Mouse (Mus musculus) liver, adult 2 months (tissue): ENCODE data around the gene St8sia6. TPM values are rescaled to one million over a fixed set of nuclear protein-coding genes. Genes with fewer than 3 reads are reported as not detected.
"Not testable (repeated sequence)": the region's sequence is repeated elsewhere in the genome, so short reads cannot be mapped to it uniquely, and the experiment has no call there.

Experiments
- DNase-seq: peaks from one replicate; pipeline ENCODE4 v3.0.0-alpha.2; 2011; ENCODE audit warnings: low read depth, low spot score; ENCODE audit errors: extremely low read depth
- H3K27ac ChIP-seq: fragments of 200-500 bp; replicated peaks from 2 replicates; pipeline ENCODE4 v1.5.1; 2012; ENCODE audit warnings: low read depth, mild to moderate bottlenecking, control low read depth, inconsistent platforms, low read length; ENCODE audit not compliant: insufficient read depth
- H3K27me3 ChIP-seq: fragments of 200-500 bp; 2 replicates; pipeline ENCODE4 v1.6.1; 2012; ENCODE audit warnings: mild to moderate bottlenecking, moderate library complexity, low read length, inconsistent platforms; ENCODE audit not compliant: control insufficient read depth, insufficient read depth
- H3K36me3 ChIP-seq: fragments of 200-500 bp; 2 replicates; pipeline ENCODE4 v1.6.1; 2012; ENCODE audit warnings: low read length, inconsistent platforms; ENCODE audit not compliant: control insufficient read depth, insufficient read depth
- H3K4me1 ChIP-seq: fragments of 200-500 bp; 2 replicates; pipeline ENCODE4 v1.6.1; 2011; ENCODE audit warnings: low read length; ENCODE audit not compliant: control insufficient read depth, insufficient read depth
- H3K4me3 ChIP-seq: fragments of 200-500 bp; 2 replicates; pipeline ENCODE4 v1.5.1; 2011; ENCODE audit warnings: low read depth, mild to moderate bottlenecking, control low read depth, low read length, moderate library complexity; ENCODE audit not compliant: insufficient read depth
- H3K79me2 ChIP-seq: fragments of 200-500 bp; 2 replicates; pipeline ENCODE4 v1.6.1; 2012; ENCODE audit warnings: inconsistent platforms, mild to moderate bottlenecking, low read length, moderate library complexity; ENCODE audit not compliant: control insufficient read depth, insufficient read depth
- H3K9ac ChIP-seq: fragments of 200-500 bp; 2 replicates; pipeline ENCODE4 v1.6.1; 2012; ENCODE audit warnings: low read depth, mild to moderate bottlenecking, control low read depth, inconsistent platforms, low read length
- CTCF ChIP-seq: fragments of 200-500 bp; IDR thresholded peaks from 2 replicates; pipeline ENCODE4 v1.5.1; 2011; ENCODE audit warnings: low read depth, low read length, control low read depth
- POLR2A ChIP-seq: fragments of 200-500 bp; IDR thresholded peaks from 2 replicates; pipeline ENCODE4 v1.6.1; 2011; ENCODE audit warnings: low read length, control low read depth; ENCODE audit not compliant: insufficient read depth; ENCODE audit errors: extremely low read depth
- WGBS: fragments of 180-500 bp; shearing (Covaris S2); methylation state at CpG from one replicate; pipeline ENCODE4 v1.1.7; 2018; 5-methylcytosine and 5-hydroxymethylcytosine counted together
- polyA plus RNA-seq: library from polyadenylated mRNA; depleted of rRNA; stranded (reverse); fragments of >200 nt; gene quantifications from 2 replicates; pipeline ENCODE4 v1.2.3, GENCODE M21; 2012
- total RNA-seq: library from RNA; depleted of rRNA; stranded (reverse); fragments of >200 nt; gene quantifications from 2 replicates; pipeline ENCODE4 v1.2.3, GENCODE M21; 2014

St8sia6 gene
- total and polyA plus RNA-seq, 2 experiments = 0.09 TPM; not detected in 1

DNA sequence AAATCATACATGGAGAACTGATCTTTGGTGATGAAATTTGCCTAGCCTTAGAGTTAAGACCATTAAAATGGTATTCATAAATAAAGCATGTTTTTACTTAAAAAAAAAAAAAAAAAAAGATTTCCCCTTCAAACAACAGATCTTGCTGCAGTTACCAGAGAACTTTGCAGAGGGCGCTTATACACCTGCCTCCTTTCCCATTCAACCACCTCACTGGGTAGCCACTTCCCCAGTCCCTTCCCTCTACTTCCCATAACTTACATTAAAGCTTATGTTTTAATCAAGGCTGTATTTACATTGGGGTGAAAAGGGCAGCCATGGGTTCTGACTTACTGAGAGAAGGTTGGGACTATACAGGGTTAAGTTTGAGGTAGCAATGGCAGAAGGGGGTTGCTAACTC is 4.5 kb downstream of the St8sia6 start:
- no peak overlapping the region for H3K27ac ChIP-seq
- 46% methylated on average over 1 of the region's 1 CpGs for WGBS
- TF ChIP-seq CTCF (no peak), POLR2A (no peak)
- DNase-seq = no peak
- H3K4me1 ChIP-seq = no peaks in the 10 kb centered on the region
- no peak overlapping the region for H3K4me3 ChIP-seq
- H3K27me3 ChIP-seq = peaks cover 11% of the 10 kb centered on the region
- H3K36me3 ChIP-seq = no peaks in the 10 kb centered on the region
- no peak overlapping the region for H3K9ac ChIP-seq
- H3K79me2 ChIP-seq = no peaks in the 10 kb centered on the region

GRCm38 (mm10) chr2:13786577-13787168 is 7.2 kb downstream of the St8sia6 start:
- no peak for DNase-seq
- H3K36me3 ChIP-seq = no peaks in the 10 kb centered on the region
- no peak overlapping the region for H3K27ac ChIP-seq
- H3K9ac ChIP-seq = no peak overlapping the region
- no peaks in the 10 kb centered on the region for H3K27me3 ChIP-seq
- H3K4me1 ChIP-seq = no peaks in the 10 kb centered on the region
- 74% methylated on average over 1 of the region's 1 CpGs for WGBS
- TF ChIP-seq CTCF = no peak
- no peak for TF ChIP-seq POLR2A
- H3K79me2 ChIP-seq = no peaks in the 10 kb centered on the region
- no peak overlapping the region for H3K4me3 ChIP-seq

- H3K27ac ChIP-seq, H3K4me3 ChIP-seq, H3K9ac ChIP-seq, H3K27me3 ChIP-seq, H3K79me2 ChIP-seq, DNase-seq, H3K36me3 ChIP-seq, H3K4me1 ChIP-seq: not testable (repeated sequence)
- WGBS = 46% methylated on average over 2 of the region's 3 CpGs
Measured at GRCm38 (mm10) chr2:13785992-13786391, 7.9 kb downstream of the St8sia6 start.

GRCm38 (mm10) chr2:13785247-13785646 is 8.6 kb downstream of the St8sia6 start:
- 61% methylated on average over 2 of the region's 2 CpGs for WGBS

DNA sequence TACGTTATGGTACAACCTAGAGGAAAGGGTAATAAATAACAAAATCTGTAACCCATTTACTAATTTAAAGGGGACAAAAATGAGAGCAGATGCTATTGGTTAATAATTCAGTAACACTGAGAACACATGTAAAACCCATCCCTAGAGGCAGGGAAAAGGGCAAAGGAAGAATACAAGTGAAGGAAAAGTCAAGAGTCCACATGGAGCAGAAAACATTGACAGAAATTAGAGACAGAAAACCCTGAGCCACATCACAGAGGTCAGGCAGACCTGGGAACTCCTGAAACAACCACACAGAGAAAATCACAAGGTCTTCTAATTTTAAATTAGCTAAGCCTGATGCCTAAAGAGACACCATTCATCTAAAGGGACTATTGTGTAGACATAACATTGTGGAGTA is 9.4 kb downstream of the St8sia6 start:
- no peak for DNase-seq
- Histone ChIP-seq H3K79me2 (no peaks in the 10 kb centered on the region), H3K9ac (no peak overlapping the region), H3K27ac (no peak overlapping the region), H3K27me3 (no peaks in the 10 kb centered on the region), H3K4me3 (no peak overlapping the region), H3K4me1 (no peaks in the 10 kb centered on the region), H3K36me3 (no peaks in the 10 kb centered on the region)
- TF ChIP-seq CTCF (no peak), POLR2A (no peak)
- WGBS = 80% methylated on average over 1 of the region's 1 CpGs

More at GRCm38 (mm10) chr2:13785247-13785646, 8.6 kb downstream of the St8sia6 start:
- no peak for DNase-seq
- H3K4me1 ChIP-seq = no peaks in the 10 kb centered on the region
- no peak overlapping the region for H3K27ac ChIP-seq
- no peak overlapping the region for H3K9ac ChIP-seq
- no peaks in the 10 kb centered on the region for H3K27me3 ChIP-seq
- no peak overlapping the region for H3K4me3 ChIP-seq
- no peak for TF ChIP-seq CTCF
- no peaks in the 10 kb centered on the region for H3K36me3 ChIP-seq
- H3K79me2 ChIP-seq = no peaks in the 10 kb centered on the region

DNA sequence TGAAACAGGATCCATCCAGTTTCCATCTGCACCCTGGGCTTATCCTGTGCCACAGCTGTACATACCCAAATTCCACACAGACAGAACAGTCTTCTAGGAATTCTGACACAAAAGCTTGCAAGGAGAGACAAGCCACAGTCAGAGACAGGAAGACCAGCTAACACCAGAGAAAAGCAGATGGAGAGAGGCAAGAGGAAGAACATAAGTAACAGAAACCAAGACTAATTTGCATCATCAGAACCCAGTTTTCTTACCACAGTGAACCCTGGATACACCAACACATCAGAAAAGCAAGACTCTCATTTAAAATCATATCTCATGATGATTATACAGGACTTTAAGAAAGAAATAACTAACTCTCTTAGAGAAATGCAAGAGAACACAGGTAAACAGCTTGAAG is 16.8 kb downstream of the St8sia6 start:
- no peak overlapping the region for H3K27ac ChIP-seq
- no peaks in the 10 kb centered on the region for H3K36me3 ChIP-seq
- no peaks in the 10 kb centered on the region for H3K4me1 ChIP-seq
- no peaks in the 10 kb centered on the region for H3K27me3 ChIP-seq
- H3K79me2 ChIP-seq = no peaks in the 10 kb centered on the region
- no peak overlapping the region for H3K9ac ChIP-seq
- TF ChIP-seq CTCF (no peak), POLR2A (no peak)
- no peak for DNase-seq
- no peak overlapping the region for H3K4me3 ChIP-seq
